Mouse (Mus musculus) heart, embryonic 14.5 days (tissue): ENCODE results near the gene Prdm11. TPM values are rescaled to one million over a fixed set of nuclear protein-coding genes. Genes with fewer than 3 reads are reported as not detected.

ENCODE experiments used
- ATAC-seq: fragments of 200-750 bp; cut with Nextera tagmentation; 2 replicates; pipeline ENCODE4 v1.8.0; 2017; ENCODE audit warnings: low read depth, moderate TSS enrichment; ENCODE audit not compliant: insufficient number of reproducible peaks, insufficient read depth, low FRiP score
- H3K27ac ChIP-seq, 2 experiments: fragments of 200-500 bp in 1 of 2; fragments of 300-500 bp in 1 of 2; sonication (generic) in 1 of 2; replicated peaks in 1 of 2; 2 replicates each; pipeline ENCODE4 v1.5.1; 2012 to 2014; ENCODE audit warnings: low read depth in 2 of 2, low read length in 2 of 2, control low read depth in 1 of 2, mild to moderate bottlenecking in 1 of 2, mixed read lengths in 1 of 2; ENCODE audit not compliant: control insufficient read depth in 1 of 2, insufficient read depth in 1 of 2
- H3K27me3 ChIP-seq: fragments of 300-500 bp; sonication (generic); 2 replicates; pipeline ENCODE4 v1.6.1; 2014; ENCODE audit warnings: mild to moderate bottlenecking, low read length, control low read depth; ENCODE audit not compliant: control insufficient read depth, insufficient read depth
- H3K36me3 ChIP-seq: fragments of 300-500 bp; sonication (generic); 2 replicates; pipeline ENCODE4 v1.6.1; 2014; ENCODE audit warnings: mild to moderate bottlenecking, control low read depth, low read length, mixed read lengths; ENCODE audit not compliant: control insufficient read depth, insufficient read depth
- H3K4me1 ChIP-seq, 2 experiments: fragments of 200-500 bp in 1 of 2; fragments of 300-500 bp in 1 of 2; sonication (generic) in 1 of 2; 2 replicates each; pipeline ENCODE4 v1.6.1; 2012 to 2014; ENCODE audit warnings: low read length in 2 of 2, control low read depth in 1 of 2, mixed read lengths in 1 of 2; ENCODE audit not compliant: control insufficient read depth in 2 of 2, insufficient read depth in 2 of 2
- H3K4me2 ChIP-seq: fragments of 300-500 bp; sonication (generic); 2 replicates; pipeline ENCODE4 v1.6.1; 2014; ENCODE audit warnings: mild to moderate bottlenecking, low read length
- H3K4me3 ChIP-seq, 2 experiments: fragments of 200-500 bp in 1 of 2; fragments of 300-500 bp in 1 of 2; sonication (generic) in 1 of 2; 2 replicates each; pipeline ENCODE4 v1.5.1; 2012 to 2014; ENCODE audit warnings: low read length in 2 of 2, mild to moderate bottlenecking in 2 of 2, control low read depth in 1 of 2, low read depth in 1 of 2, moderate library complexity in 1 of 2; ENCODE audit not compliant: control insufficient read depth in 1 of 2, insufficient read depth in 1 of 2
- H3K9ac ChIP-seq: fragments of 300-500 bp; sonication (generic); 2 replicates; pipeline ENCODE4 v1.6.1; 2014; ENCODE audit warnings: mild to moderate bottlenecking, low read length
- H3K9me3 ChIP-seq: fragments of 300-500 bp; sonication (generic); 2 replicates; pipeline ENCODE4 v1.6.1; 2016; ENCODE audit warnings: low read length, control low read depth; ENCODE audit not compliant: control insufficient read depth
- WGBS: fragments of 180-500 bp; shearing (Covaris S2); extraction: QIAGEN DNeasy Blood & Tissue Kit; methylation state at CpG from one replicate; pipeline ENCODE4 v1.1.7; 2014; 5-methylcytosine and 5-hydroxymethylcytosine counted together
- polyA plus RNA-seq: library from polyadenylated mRNA; unstranded; fragments of >200 nt; fragmentation: Nextera tagmentation; extraction: Ambion mirVana; gene quantifications from 2 replicates; pipeline ENCODE4 v1.2.1, GENCODE M21; 2014

Gene Prdm11
- polyA plus RNA-seq, 1 experiment from 2014 or later = 4.2 TPM

DNA sequence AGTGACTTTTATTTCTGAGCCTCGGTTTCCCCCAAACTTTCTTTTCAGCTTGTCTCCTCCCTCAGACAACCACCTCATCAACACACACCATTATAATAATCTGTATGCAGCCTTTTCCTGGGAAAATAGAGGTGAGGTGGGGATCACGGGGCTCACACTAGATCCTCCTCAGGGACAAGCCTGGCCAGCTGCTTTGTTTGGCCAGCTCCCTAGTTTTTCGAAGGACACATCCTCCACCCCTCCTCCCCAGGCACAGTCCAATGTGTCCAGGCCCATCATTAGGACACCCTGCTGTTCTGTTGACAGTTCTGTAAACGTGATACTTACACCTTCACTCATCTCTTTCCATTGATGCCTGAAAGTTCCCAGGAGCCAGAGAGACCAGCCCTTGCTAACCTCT is 37.4 kb upstream of the Prdm11 start:
- Histone ChIP-seq H3K27me3 (no peaks in the 10 kb centered on the region; the same call in 1 of the 2 replicates), H3K9me3 (no peaks in the 10 kb centered on the region), H3K4me2 (no peak overlapping the region), H3K27ac (no peak overlapping the region), H3K36me3 (no peaks in the 10 kb centered on the region), H3K9ac (no peak overlapping the region), H3K4me1 (no peaks in the 10 kb centered on the region), H3K4me3 (no peak overlapping the region)
- 40% methylated on average over 4 of the region's 4 CpGs for WGBS
- no peak for ATAC-seq

DNA sequence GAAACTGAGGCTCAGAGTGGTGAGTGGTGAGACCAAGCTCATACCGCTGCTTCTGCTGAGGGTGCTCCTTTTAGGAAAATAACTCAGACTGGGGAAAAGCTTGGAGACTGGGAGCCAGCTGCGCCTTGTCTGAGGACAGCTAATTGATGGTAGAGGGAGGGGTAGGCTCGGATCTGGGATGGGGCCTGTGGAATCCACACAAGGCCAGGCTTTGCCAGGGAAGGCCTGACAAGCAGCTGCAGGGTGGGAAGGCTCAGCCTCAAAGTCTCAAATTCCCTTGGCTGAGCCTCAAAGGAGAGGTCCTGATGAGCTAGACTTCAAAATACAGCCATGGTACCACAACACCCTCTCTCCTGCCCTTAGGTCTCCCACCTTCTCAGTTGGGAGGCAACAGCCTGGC is 36.9 kb upstream of the Prdm11 start:
- no peak for ATAC-seq
- Histone ChIP-seq H3K36me3 (no peaks in the 10 kb centered on the region), H3K27ac (no peak overlapping the region), H3K9ac (no peak overlapping the region), H3K4me1 (no peaks in the 10 kb centered on the region), H3K9me3 (no peaks in the 10 kb centered on the region), H3K4me3 (no peak overlapping the region), H3K4me2 (no peak overlapping the region), H3K27me3 (no peaks in the 10 kb centered on the region; the same call in 1 of the 2 replicates)
- WGBS = 53% methylated on average over 3 of the region's 3 CpGs

DNA sequence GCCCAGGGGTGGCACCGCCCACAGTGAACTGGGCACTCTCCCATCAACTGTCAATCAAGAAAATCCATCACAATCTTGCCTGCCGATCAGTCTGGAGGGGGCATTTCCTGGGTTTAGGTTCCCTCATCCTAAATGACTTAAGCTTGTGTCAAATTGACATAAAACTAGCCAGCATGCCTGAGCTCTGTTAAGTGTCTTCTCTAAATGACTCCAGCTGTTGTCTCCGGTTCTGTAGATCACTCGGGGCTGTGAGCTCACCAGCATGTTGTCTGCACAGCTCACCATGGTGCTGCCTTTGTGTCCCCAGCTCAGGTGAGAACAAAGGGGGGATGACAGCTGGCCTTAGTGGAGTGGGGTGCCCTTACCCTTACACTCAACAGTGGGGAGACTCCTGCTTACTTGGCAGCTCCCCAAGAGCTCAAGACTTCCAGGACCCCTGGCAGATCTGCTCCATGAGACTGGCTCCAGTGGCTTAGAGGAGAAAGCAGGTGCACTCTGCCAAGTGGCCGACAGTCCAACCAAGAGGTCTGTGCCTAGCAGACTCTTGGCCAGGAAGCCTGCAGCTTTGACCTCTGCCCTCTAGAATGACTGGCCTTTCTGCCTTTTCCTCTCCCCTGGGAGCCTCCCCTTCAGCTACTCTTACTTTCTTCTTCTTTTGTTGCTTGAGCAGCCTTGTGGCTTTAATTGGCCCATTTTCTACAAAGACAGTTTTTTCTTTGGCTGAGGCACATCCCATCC is 35.1 kb upstream of the Prdm11 start:
- H3K9ac ChIP-seq = no peak overlapping the region
- no peak overlapping the region for H3K4me2 ChIP-seq
- H3K4me1 ChIP-seq = no peaks in the 10 kb centered on the region
- no peak overlapping the region for H3K27ac ChIP-seq
- no peak overlapping the region for H3K4me3 ChIP-seq
- H3K9me3 ChIP-seq = no peaks in the 10 kb centered on the region
- H3K27me3 ChIP-seq = no peaks in the 10 kb centered on the region; the same call in 1 of the 2 replicates
- H3K36me3 ChIP-seq = no peaks in the 10 kb centered on the region
- 50% methylated on average over 5 of the region's 5 CpGs for WGBS
- ATAC-seq = no peak

DNA sequence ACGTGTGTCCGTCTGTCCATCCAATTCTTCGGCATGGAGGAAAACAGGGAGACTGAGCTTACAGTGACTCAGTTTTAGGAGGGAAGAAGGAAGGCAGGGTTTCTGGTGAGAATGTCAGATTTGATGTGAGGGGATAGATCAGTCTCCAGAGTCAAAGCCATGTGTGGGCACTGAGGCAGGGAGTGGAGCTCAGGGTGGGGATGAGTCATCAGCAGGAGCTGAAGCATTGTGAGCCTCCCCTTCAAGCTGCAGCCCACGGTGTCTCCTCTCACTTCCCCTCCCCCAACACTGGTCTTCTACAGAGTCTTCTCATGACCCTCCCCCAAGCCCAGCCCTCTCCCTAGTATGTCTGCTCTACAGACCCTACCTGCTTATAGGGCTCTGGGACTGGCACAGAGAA is 33.4 kb upstream of the Prdm11 start:
- no peaks in the 10 kb centered on the region for H3K36me3 ChIP-seq
- no peaks in the 10 kb centered on the region for H3K9me3 ChIP-seq
- no peak overlapping the region for H3K4me3 ChIP-seq
- no peak overlapping the region for H3K4me2 ChIP-seq
- 71% methylated on average over 4 of the region's 4 CpGs for WGBS
- ATAC-seq = no peak
- H3K9ac ChIP-seq = no peak overlapping the region
- H3K4me1 ChIP-seq = no peaks in the 10 kb centered on the region
- H3K27me3 ChIP-seq = no peaks in the 10 kb centered on the region
- H3K27ac ChIP-seq = no peak overlapping the region

GRCm38 (mm10) chr2:93076578-93076955 is 30.6 kb upstream of the Prdm11 start:
- no peaks in the 10 kb centered on the region for H3K27me3 ChIP-seq
- ATAC-seq = no peak
- H3K4me2 ChIP-seq = no peak overlapping the region
- no peak overlapping the region for H3K4me3 ChIP-seq
- H3K36me3 ChIP-seq = no peaks in the 10 kb centered on the region
- H3K4me1 ChIP-seq = no peaks in the 10 kb centered on the region
- no peak overlapping the region for H3K27ac ChIP-seq
- H3K9me3 ChIP-seq = no peaks in the 10 kb centered on the region
- 73% methylated on average over 6 of the region's 6 CpGs for WGBS
- H3K9ac ChIP-seq = no peak overlapping the region

DNA sequence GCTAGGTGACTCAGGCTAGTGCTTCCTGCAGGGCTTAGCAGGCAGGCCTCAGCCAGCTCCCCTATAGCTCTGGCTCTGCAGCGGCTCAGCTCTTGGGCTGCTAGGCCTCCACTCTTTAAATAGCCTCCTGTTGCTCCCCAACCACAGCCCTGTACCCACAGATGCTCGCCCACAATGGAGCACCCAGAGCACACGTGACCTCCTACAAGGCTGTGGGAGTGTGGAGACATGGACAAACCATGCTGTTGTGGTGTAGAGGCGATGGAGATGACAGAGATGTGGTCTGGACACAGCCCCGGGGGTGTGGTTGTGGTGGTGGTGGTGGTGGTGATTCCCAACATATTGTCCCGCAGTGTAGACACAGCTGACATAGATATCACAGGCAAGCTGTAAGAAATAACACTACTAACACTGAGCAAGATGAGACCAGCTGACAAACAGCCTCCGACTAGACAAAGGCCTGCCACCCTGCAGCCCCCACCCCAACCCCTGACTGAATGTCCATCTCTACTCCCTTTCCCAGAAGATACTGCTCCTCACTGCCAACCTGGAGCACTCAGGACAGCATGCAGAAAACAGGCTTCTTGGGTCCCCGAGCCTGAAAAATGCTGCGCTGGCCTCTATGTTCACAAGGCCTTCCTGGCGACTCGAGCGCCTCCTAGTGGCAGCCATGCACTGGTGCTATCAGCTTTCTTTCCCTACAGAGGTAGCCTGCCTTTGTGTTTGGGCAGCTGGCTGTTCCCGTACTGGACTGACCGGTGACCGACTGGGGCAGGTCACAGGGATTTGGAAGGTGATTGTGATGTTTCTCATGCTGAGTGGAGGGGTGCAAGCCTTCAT is 30.0 kb upstream of the Prdm11 start:
- Histone ChIP-seq H3K9ac (no peak overlapping the region), H3K4me1 (no peaks in the 10 kb centered on the region), H3K27ac (no peak overlapping the region), H3K27me3 (no peaks in the 10 kb centered on the region), H3K36me3 (no peaks in the 10 kb centered on the region), H3K4me3 (no peak overlapping the region), H3K9me3 (no peaks in the 10 kb centered on the region), H3K4me2 (no peak overlapping the region)
- ATAC-seq = no peak
- WGBS = 44% methylated on average over 15 of the region's 15 CpGs

DNA sequence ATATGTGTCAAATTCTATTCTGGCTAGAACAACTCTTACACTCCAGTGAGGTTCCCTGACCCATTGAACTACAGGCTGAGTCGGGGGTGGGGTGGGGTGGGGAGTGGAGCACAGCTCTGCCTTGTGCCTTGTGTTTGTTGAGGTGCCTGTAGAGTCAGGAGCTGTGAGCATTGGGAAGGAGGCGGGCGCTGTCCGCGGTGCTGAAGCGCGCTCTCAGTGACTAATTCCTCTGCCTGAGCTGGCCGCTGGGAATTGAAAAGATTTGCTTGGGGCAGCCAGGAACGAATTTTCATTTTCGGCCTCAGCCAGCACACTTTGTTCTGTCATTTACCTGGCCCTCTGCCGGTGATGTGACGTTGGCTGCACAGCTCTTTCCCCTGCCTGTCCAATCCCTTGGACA is 25.7 kb upstream of the Prdm11 start:
- Histone ChIP-seq H3K4me2 (no peak overlapping the region), H3K36me3 (no peaks in the 10 kb centered on the region), H3K27me3 (no peaks in the 10 kb centered on the region; the same call in 1 of the 2 replicates), H3K9me3 (no peaks in the 10 kb centered on the region), H3K4me3 (no peak overlapping the region), H3K4me1 (no peaks in the 10 kb centered on the region), H3K9ac (no peak overlapping the region), H3K27ac (no peak overlapping the region)
- WGBS = 6% methylated on average over 12 of the region's 12 CpGs
- no peak for ATAC-seq
